Mouse (Mus musculus) cerebellum, adult 2 months (tissue): ENCODE data around the gene Rpl6. TPM values are rescaled to one million over a fixed set of nuclear protein-coding genes. Genes with fewer than 3 reads are reported as not detected.

Source experiments
- DNase-seq, 2 experiments: peaks; one replicate each; pipeline ENCODE4 v3.0.0; 2021
- H3K27ac ChIP-seq: fragments of 200-500 bp; 2 replicates; pipeline ENCODE4 v1.5.1; 2012; ENCODE audit warnings: low read length, control low read depth, inconsistent platforms; ENCODE audit not compliant: insufficient read depth
- H3K27me3 ChIP-seq: fragments of 200-500 bp; 2 replicates; pipeline ENCODE4 v1.6.1; 2012; ENCODE audit warnings: inconsistent platforms, mild to moderate bottlenecking, low read length, moderate library complexity; ENCODE audit not compliant: control insufficient read depth, insufficient read depth
- H3K4me1 ChIP-seq: fragments of 200-500 bp; 2 replicates; pipeline ENCODE4 v1.6.1; 2011; ENCODE audit warnings: low read length; ENCODE audit not compliant: control insufficient read depth, insufficient read depth
- H3K4me3 ChIP-seq: fragments of 200-500 bp; replicated peaks from 2 replicates; pipeline ENCODE3; 2011; ENCODE audit warnings: mild to moderate bottlenecking, low read depth, low read length, control low read depth; ENCODE audit not compliant: insufficient read depth
- CTCF ChIP-seq: fragments of 200-500 bp; IDR thresholded peaks from 2 replicates; pipeline ENCODE4 v1.5.1; 2011; ENCODE audit warnings: low read depth, mild to moderate bottlenecking, control low read depth, low read length, moderate library complexity, borderline replicate concordance; ENCODE audit not compliant: insufficient read depth
- POLR2A ChIP-seq: fragments of 200-500 bp; IDR thresholded peaks from 2 replicates; pipeline ENCODE4 v1.6.1; 2011; ENCODE audit warnings: low read length, control low read depth, borderline replicate concordance; ENCODE audit not compliant: insufficient read depth
- WGBS: fragments of 180-500 bp; shearing (Covaris S2); methylation state at CpG from one replicate; pipeline ENCODE4 v1.1.7; 2018; 5-methylcytosine and 5-hydroxymethylcytosine counted together
- polyA plus RNA-seq: library from polyadenylated mRNA; depleted of rRNA; stranded (reverse); fragments of >200 nt; gene quantifications from 2 replicates; pipeline ENCODE4 v1.2.3, GENCODE M21; 2012

The Rpl6 gene
- polyA plus RNA-seq, 1 experiment, result 400 TPM

DNA sequence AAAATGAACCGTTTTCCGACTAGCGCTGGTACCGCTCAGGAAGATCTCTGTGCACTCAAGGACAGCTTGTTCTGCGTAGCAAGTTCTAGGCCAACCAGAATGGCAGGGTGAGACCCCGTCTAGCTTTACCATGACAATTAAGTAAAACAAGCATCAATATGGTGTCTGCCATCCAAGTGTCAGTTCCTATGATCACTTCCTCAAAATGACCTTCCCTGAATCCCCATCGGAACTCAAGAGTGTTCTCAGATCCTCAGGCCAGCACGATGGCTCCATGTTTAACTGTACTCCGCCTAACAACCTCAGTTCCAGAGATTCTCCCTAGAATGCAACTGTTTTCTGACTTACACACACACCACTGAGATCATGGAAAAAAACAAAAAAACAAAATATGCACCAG is 16.0 kb upstream of the Rpl6 start:
- peak overlapping the region; percentile 44 for H3K4me3 ChIP-seq
- H3K27me3 ChIP-seq, result no peaks in the 10 kb centered on the region
- no peak for DNase-seq
- WGBS, result 65% methylated on average over 9 of the region's 9 CpGs
- TF ChIP-seq POLR2A (no peak), CTCF (no peak)
- H3K27ac ChIP-seq, result peak overlapping the region; percentile 76; the same call in 1 of the 2 replicates
- peaks cover 40% of the 10 kb centered on the region for H3K4me1 ChIP-seq

DNA sequence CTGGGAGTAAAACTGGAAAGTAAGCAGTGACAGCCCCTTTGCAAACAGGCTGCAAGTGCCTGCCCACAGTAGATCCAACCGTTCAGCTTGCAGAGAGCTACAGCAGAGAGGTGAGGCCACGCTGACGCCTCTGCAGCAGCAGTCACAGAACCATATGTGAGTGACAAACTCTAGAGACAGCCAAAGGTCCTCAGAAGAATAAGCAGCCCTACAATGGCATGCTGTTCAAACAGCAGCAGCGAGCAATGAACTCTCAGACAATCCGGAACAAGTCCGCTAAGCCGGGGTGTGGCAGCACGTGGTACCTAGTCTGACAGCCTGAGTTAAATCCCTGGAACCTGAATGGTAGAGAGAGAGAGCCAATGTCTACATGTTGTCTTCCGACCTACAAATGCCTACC is 15.1 kb upstream of the Rpl6 start:
- Histone ChIP-seq H3K27me3 (no peaks in the 10 kb centered on the region), H3K27ac (peak overlapping the region; percentile 12; the same call in 1 of the 2 replicates), H3K4me1 (peaks cover 31% of the 10 kb centered on the region), H3K4me3 (peak overlapping the region; percentile 2)
- 32% methylated on average over 9 of the region's 9 CpGs for WGBS
- TF ChIP-seq POLR2A, result no peak
- no peak for TF ChIP-seq CTCF
- no peak for DNase-seq

DNA sequence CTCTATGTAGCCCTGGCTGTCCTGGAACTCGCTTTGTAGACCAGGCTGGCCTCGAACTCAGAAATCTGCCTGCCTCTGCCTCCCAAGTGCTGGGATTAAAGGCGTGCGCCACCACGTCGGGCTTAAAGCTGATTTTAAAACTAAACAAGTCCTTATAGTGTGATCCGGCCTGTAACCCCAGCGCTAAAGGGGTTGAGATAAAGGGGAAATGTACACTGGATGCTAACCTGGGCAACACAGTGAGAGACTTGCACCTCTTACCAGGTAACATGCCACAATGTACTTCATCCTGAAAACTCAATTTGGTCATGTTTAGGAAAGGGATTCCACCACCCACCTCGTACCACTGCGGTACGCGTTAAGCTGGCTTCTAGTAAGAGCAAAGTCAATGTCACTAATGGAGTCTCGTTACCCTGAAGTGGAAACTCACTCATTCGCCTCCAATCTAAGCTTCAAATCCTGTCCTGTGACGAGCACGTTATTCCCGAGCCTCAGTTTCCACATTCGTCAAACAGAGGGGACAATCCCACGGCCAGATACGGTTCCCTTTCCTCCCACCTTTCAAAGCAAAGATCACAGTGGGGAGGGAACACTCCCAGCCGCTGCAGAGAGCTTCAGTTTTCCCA is 14.0 kb upstream of the Rpl6 start:
- H3K27me3 ChIP-seq, result no peaks in the 10 kb centered on the region
- H3K4me3 ChIP-seq, result peak overlapping the region; percentile 80
- DNase-seq, result no peak
- TF ChIP-seq POLR2A (no peak), CTCF (no peak)
- H3K27ac ChIP-seq, result peak overlapping the region; percentile 89
- H3K4me1 ChIP-seq, result peaks cover 20% of the 10 kb centered on the region
- 29% methylated on average over 21 of the region's 21 CpGs for WGBS

DNA sequence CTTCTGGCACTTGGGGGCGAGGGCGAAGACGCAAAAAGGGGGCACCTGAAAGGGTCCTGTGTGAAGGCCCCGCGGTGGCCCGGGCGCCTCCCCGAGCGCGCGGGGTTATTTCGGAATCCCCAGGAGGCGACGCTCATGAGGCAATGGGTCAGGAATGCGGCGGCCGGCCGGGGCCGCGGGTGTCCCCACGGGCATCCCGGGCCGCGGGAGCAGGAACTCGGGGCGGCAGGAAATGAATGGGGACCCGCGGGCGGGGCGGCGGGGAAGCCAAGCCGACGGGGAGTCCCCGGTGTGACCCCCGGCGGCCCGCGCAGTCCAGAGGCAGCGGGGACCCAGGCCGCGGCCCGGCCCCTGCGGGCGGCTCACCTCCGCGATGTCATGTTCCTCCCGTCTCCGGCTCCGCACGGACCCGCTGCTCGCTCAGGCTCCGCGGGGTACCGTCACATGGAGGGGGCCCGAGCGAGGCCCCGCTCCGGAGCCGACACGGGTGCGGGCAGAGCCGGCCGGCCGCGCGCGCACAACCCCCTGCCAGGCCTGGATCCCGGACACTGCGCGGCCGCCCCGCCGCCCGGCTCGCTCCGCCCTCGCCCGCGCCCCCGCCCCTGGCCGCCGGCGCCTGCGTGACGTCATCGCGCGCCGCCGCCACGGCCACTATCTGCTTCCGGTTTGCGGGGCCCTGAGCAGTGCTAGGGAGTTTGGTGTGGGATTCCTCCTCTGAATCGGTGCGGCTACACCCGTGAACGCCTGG is 13.3 kb upstream of the Rpl6 start, which contains the start of gene Ptpn11:
Ptpn11 (minus strand) TSS at position 562 of the 748 bp plus-strand sequence.
- Histone ChIP-seq H3K27me3 (no peaks in the 10 kb centered on the region), H3K27ac (peak within 1 kb of the TSS; percentile 89), H3K4me3 (peak within 1 kb of the TSS; percentile 88), H3K4me1 (peaks cover 15% of the 10 kb centered on the region)
- 1% methylated on average over 98 of the region's 98 CpGs for WGBS
- TF ChIP-seq POLR2A (peak; percentile 94; the same call in 1 of the 2 replicates), CTCF (no peak)
- DNase-seq, result peak; percentile 86 to 87

DNA sequence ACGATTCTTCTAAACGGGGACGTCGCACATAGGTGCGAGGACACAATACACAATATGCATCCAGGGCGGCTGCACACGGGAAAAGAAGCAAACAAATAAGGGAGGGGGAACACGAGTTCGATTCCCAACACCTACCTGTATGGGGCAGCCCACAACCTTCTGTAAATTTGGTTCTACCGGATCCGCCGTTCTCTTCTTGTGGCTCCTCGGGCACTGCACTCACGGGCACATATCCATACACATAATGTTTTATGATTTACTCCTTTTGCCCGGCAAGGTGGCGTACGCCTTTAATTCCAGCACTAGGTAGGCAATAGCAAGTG is 12.7 kb upstream of the Rpl6 start:
- TF ChIP-seq POLR2A (no peak), CTCF (no peak)
- Histone ChIP-seq H3K27me3 (no peaks in the 10 kb centered on the region), H3K4me1 (peaks cover 15% of the 10 kb centered on the region), H3K27ac (peak overlapping the region; percentile 76), H3K4me3 (peak overlapping the region; percentile 88)
- DNase-seq, result no peak
- 9% methylated on average over 17 of the region's 17 CpGs for WGBS

DNA sequence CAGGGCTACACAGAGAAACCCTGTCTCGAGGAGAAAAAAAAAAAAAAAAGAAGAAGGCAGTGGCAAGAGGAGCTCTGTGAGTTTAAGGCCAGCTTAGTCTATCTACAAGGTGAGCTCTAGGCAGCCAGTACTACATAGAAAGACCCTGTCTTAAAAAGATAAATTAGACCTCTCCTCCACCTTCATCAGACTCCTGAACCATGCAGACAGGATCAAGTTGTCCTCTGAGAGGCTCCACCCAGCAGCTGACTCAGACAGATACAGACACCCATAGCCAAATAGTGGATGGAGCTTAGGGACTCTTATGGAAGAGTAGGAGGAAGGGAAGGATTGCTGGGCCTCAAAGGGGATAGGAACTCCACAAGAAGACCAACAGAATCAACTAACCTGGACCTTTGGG is 10.1 kb upstream of the Rpl6 start:
- no peaks in the 10 kb centered on the region for H3K27me3 ChIP-seq
- no peak for DNase-seq
- TF ChIP-seq CTCF, result no peak
- no peak for TF ChIP-seq POLR2A
- H3K4me1 ChIP-seq, result peaks cover 2% of the 10 kb centered on the region; the same call in 1 of the 2 replicates
- H3K4me3 ChIP-seq, result no peak overlapping the region
- 11% methylated on average over 1 of the region's 1 CpGs for WGBS
- H3K27ac ChIP-seq, result no peak overlapping the region

DNA sequence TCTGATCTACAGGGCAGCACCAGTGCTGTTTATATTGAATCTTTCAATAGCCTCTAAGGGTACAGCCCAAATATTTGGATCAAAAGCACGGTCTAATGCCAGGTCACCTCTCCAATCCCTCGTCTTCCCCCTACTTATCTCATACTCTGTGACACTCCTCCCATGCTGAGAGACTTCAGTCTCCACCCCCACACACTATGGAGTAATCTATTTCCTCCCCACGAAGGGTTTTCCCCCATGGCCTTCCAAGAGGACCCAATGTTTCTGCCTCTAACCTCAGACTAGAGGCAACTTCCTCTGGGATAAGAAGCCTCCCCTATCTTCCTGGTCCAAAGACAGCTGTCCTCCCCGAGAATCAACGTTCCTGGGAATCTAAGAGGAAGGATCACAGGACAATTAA is 7.5 kb upstream of the Rpl6 start:
- H3K4me1 ChIP-seq, result no peaks in the 10 kb centered on the region
- no peak overlapping the region for H3K4me3 ChIP-seq
- DNase-seq, result no peak
- H3K27me3 ChIP-seq, result no peaks in the 10 kb centered on the region
- H3K27ac ChIP-seq, result no peak overlapping the region
- TF ChIP-seq CTCF (no peak), POLR2A (no peak)
- WGBS, result 47% methylated on average over 5 of the region's 5 CpGs

DNA sequence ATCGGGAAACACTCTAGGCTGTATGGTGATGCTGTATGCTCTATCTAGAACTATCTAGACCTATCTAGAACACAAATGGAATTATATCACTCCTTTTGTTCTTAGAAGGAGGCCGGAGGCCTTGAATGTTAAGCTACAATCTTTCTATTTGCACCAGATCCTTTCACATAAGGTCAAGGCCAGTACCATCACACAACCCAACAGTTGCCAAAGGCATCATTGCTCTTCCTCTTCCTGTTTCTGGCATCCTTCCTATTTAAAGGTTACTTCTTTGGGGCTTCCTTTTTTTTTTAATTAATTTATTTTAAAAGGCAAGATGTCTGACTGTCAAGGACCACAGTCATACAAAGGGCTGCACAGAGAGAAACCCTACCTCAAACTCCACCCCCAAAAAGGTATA is 6.9 kb upstream of the Rpl6 start:
- no peak for DNase-seq
- TF ChIP-seq CTCF, result no peak
- no peak for TF ChIP-seq POLR2A
- Histone ChIP-seq H3K4me3 (no peak overlapping the region), H3K27ac (no peak overlapping the region), H3K4me1 (no peaks in the 10 kb centered on the region), H3K27me3 (no peaks in the 10 kb centered on the region)
- WGBS, result 50% methylated on average over 2 of the region's 2 CpGs
